Mouse (Mus musculus) heart, adult 2 months (tissue): ENCODE measurements around the gene Mprip. TPM values are rescaled to one million over a fixed set of nuclear protein-coding genes. Genes with fewer than 3 reads are reported as not detected.

ENCODE experiments used
- DNase-seq, 2 experiments: peaks; one replicate each; pipeline ENCODE4 v3.0.0; 2021
- H3K27ac ChIP-seq: fragments of 200-600 bp; 2 replicates; pipeline ENCODE4 v1.8.1; 2022
- H3K27me3 ChIP-seq: fragments of 200-500 bp; 2 replicates; pipeline ENCODE4 v1.6.1; 2012; ENCODE audit warnings: mild to moderate bottlenecking, low read length, inconsistent platforms, mixed read lengths; ENCODE audit not compliant: control insufficient read depth, insufficient read depth
- H3K36me3 ChIP-seq: fragments of 200-500 bp; 2 replicates; pipeline ENCODE4 v1.6.1; 2012; ENCODE audit warnings: low read length, inconsistent platforms; ENCODE audit not compliant: control insufficient read depth, insufficient read depth
- H3K4me1 ChIP-seq: fragments of 200-500 bp; 2 replicates; pipeline ENCODE4 v1.6.1; 2011; ENCODE audit warnings: low read length; ENCODE audit not compliant: control insufficient read depth, insufficient read depth
- H3K4me3 ChIP-seq: fragments of 200-600 bp; 2 replicates; pipeline ENCODE4 v1.8.1; 2022
- H3K79me2 ChIP-seq: fragments of 200-500 bp; replicated peaks from 2 replicates; pipeline ENCODE4 v1.6.1; 2012; ENCODE audit warnings: mild to moderate bottlenecking, inconsistent platforms, low read length, moderate library complexity, mixed read lengths; ENCODE audit not compliant: control insufficient read depth, insufficient read depth
- H3K9ac ChIP-seq: fragments of 200-500 bp; 2 replicates; pipeline ENCODE4 v1.6.1; 2012; ENCODE audit warnings: low read depth, mild to moderate bottlenecking, control low read depth, inconsistent platforms, low read length, mixed read lengths
- CTCF ChIP-seq: fragments of 200-600 bp; IDR thresholded peaks from 2 replicates; pipeline ENCODE4 v1.8.1; 2022; ENCODE audit warnings: antibody characterized with exemption, mild to moderate bottlenecking, moderate library complexity
- EP300 ChIP-seq: fragments of 200-500 bp; IDR thresholded peaks from 2 replicates; pipeline ENCODE4 v1.6.1; 2011; ENCODE audit warnings: low read depth, low read length, control low read depth; ENCODE audit not compliant: insufficient read depth
- POLR2A ChIP-seq: fragments of 200-500 bp; IDR thresholded peaks from 2 replicates; pipeline ENCODE4 v1.6.1; 2011; ENCODE audit warnings: mild to moderate bottlenecking, low read depth, low read length, control low read depth; ENCODE audit not compliant: insufficient read depth
- WGBS: fragments of 180-500 bp; shearing (Covaris S2); methylation state at CpG from one replicate; pipeline ENCODE4 v1.1.7; 2018; 5-methylcytosine and 5-hydroxymethylcytosine counted together
- intact Hi-C: fragments of 180-260 bp; cut with DNase I; formaldehyde crosslinking; loops from one replicate; pipeline ENCODE4 v1.15.1; 2025
- polyA plus RNA-seq: library from polyadenylated mRNA; depleted of rRNA; stranded (reverse); fragments of >200 nt; gene quantifications from 2 replicates; pipeline ENCODE4 v1.2.3, GENCODE M21; 2012
- total RNA-seq, 2 experiments: library from RNA; stranded (reverse); gene quantifications; 2 replicates each; pipeline ENCODE4 v1.2.3; 2021

Mprip gene
- total and polyA plus RNA-seq, 3 experiments, result 77.1 to 142 (median 132) TPM

GRCm38 (mm10) chr11:59737250-59737649, 76.1 kb downstream of the Mprip start:
- Histone ChIP-seq H3K9ac (no peak overlapping the region), H3K27ac (no peak overlapping the region), H3K4me3 (no peak overlapping the region), H3K79me2 (peaks cover 4% of the 10 kb centered on the region; the same call in 1 of the 2 replicates), H3K36me3 (no peaks in the 10 kb centered on the region; the same call in none of the 2 replicates), H3K4me1 (peaks cover 3% of the 10 kb centered on the region), H3K27me3 (no peaks in the 10 kb centered on the region)
- WGBS, result 94% methylated on average over 12 of the region's 12 CpGs
- intact Hi-C loops, result no loop called here
- TF ChIP-seq POLR2A (no peak), CTCF (no peak), EP300 (no peak)
- no peak for DNase-seq

- Histone ChIP-seq H3K4me3 (no peak overlapping the region), H3K27ac (no peak overlapping the region), H3K79me2 (0 out of 2 replicates have a peak, but pooled peaks cover 1% of the 10 kb centered on the region), H3K4me1 (no peaks in the 10 kb centered on the region), H3K9ac (no peak overlapping the region), H3K27me3 (no peaks in the 10 kb centered on the region), H3K36me3 (no peaks in the 10 kb centered on the region)
- DNase-seq, result no peak
- 73% methylated on average over 2 of the region's 2 CpGs for WGBS
- no peak for TF ChIP-seq EP300
- TF ChIP-seq POLR2A, result no peak
- no peak for TF ChIP-seq CTCF
- intact Hi-C loops, result no loop called here
Observed at GRCm38 (mm10) chr11:59739996-59740395, 78.9 kb downstream of the Mprip start.

- Histone ChIP-seq H3K4me3 (no peak overlapping the region), H3K36me3 (no peaks in the 10 kb centered on the region), H3K27ac (no peak overlapping the region), H3K4me1 (no peaks in the 10 kb centered on the region), H3K27me3 (no peaks in the 10 kb centered on the region), H3K9ac (no peak overlapping the region), H3K79me2 (0 out of 2 replicates have a peak, but pooled peaks cover 1% of the 10 kb centered on the region)
- intact Hi-C loops, result no loop called here
- 95% methylated on average over 5 of the region's 5 CpGs for WGBS
- TF ChIP-seq EP300 (no peak), POLR2A (no peak), CTCF (no peak)
- no peak for DNase-seq
Observed at GRCm38 (mm10) chr11:59741915-59742314, 80.8 kb downstream of the Mprip start.

GRCm38 (mm10) chr11:59743307-59743706, 82.2 kb downstream of the Mprip start:
- no peaks in the 10 kb centered on the region for H3K27me3 ChIP-seq
- H3K4me1 ChIP-seq, result no peaks in the 10 kb centered on the region
- 93% methylated on average over 2 of the region's 2 CpGs for WGBS
- TF ChIP-seq POLR2A (no peak), EP300 (no peak), CTCF (no peak)
- H3K36me3 ChIP-seq, result no peaks in the 10 kb centered on the region
- H3K27ac ChIP-seq, result no peak overlapping the region
- no peak overlapping the region for H3K4me3 ChIP-seq
- no peak for DNase-seq
- H3K79me2 ChIP-seq, result 0 out of 2 replicates have a peak, but pooled peaks cover 1% of the 10 kb centered on the region
- intact Hi-C loops, result no loop called here
- no peak overlapping the region for H3K9ac ChIP-seq

- TF ChIP-seq POLR2A, result no peak
- TF ChIP-seq EP300, result no peak
- TF ChIP-seq CTCF, result no peak
- DNase-seq, result no peak
- H3K4me3 ChIP-seq, result no peak overlapping the region
- H3K27ac ChIP-seq, result no peak overlapping the region
- no peak overlapping the region for H3K9ac ChIP-seq
- H3K27me3 ChIP-seq, result no peaks in the 10 kb centered on the region
- no peaks in the 10 kb centered on the region for H3K4me1 ChIP-seq
- H3K79me2 ChIP-seq, result no peaks in the 10 kb centered on the region
- intact Hi-C loops, result no loop called here
- peaks cover 3% of the 10 kb centered on the region for H3K36me3 ChIP-seq
- WGBS, result 100% methylated on average over 1 of the region's 1 CpGs
Observed at GRCm38 (mm10) chr11:59743712-59744111, 82.6 kb downstream of the Mprip start.

- H3K4me1 ChIP-seq, result no peaks in the 10 kb centered on the region; the same call in 1 of the 2 replicates
- no peaks in the 10 kb centered on the region for H3K79me2 ChIP-seq
- DNase-seq, result no peak
- no peak overlapping the region for H3K9ac ChIP-seq
- H3K27me3 ChIP-seq, result no peaks in the 10 kb centered on the region
- no peak for TF ChIP-seq EP300
- WGBS, result 92% methylated on average over 4 of the region's 4 CpGs
- H3K27ac ChIP-seq, result no peak overlapping the region
- intact Hi-C loops, result no loop called here
- no peak overlapping the region for H3K4me3 ChIP-seq
- H3K36me3 ChIP-seq, result peaks cover 6% of the 10 kb centered on the region
Observed at GRCm38 (mm10) chr11:59744374-59744773, 83.3 kb downstream of the Mprip start.
